Mouse (Mus musculus): ENCODE measurements at regions not wholly inside any gene's neighbourhood (a gene's known extent, or its start where the extent isn't known, plus 50 kb on each side); places are given as distances from the start of the nearest gene placed in this dataset.
A peak's percentile ranks its signal among the peaks of the same experiment; 100 is the strongest.

GRCm38 (mm10) chr13:111905213-111905701 is 96.5 kb upstream of the Map3k1 start:
- DNase-seq (ENCODE audit: low spot score): peak; percentile 75

- DNase-seq (ENCODE audit: low spot score): no peak
These were observed 102.3 kb upstream of the Map3k1 start for GRCm38 (mm10) chr13:111911071-111911470.

- DNase-seq (ENCODE audit: low spot score): no peak
These were observed 103.0 kb upstream of the Map3k1 start for GRCm38 (mm10) chr13:111911661-111912312.

GRCm38 (mm10) chr13:111914348-111914913 is 105.6 kb upstream of the Map3k1 start:
- no peak for DNase-seq (ENCODE audit: low spot score)

GRCm38 (mm10) chr13:111919417-111919816 is 110.6 kb upstream of the Map3k1 start:
- peak; percentile 28 for DNase-seq (ENCODE audit: low spot score)

- no peak for DNase-seq (ENCODE audit: low spot score)
These were observed 111.7 kb upstream of the Map3k1 start for GRCm38 (mm10) chr13:111920534-111920933.

- no peak for DNase-seq (ENCODE audit: low spot score)
These were observed 112.6 kb upstream of the Map3k1 start for GRCm38 (mm10) chr13:111921142-111922035.

GRCm38 (mm10) chr13:111925349-111925748 is 116.6 kb upstream of the Map3k1 start:
- DNase-seq (ENCODE audit: low spot score): no peak

- DNase-seq (ENCODE audit: low spot score): no peak
These were observed 118.0 kb upstream of the Map3k1 start for GRCm38 (mm10) chr13:111926801-111927200.

GRCm38 (mm10) chr13:111927489-111927888 is 118.7 kb upstream of the Map3k1 start:
- DNase-seq (ENCODE audit: low spot score): no peak

- no peak for DNase-seq (ENCODE audit: low spot score)
These were observed 120.1 kb upstream of the Map3k1 start for GRCm38 (mm10) chr13:111928636-111929544.

- no peak for DNase-seq (ENCODE audit: low spot score)
These were observed 121.1 kb upstream of the Map3k1 start for GRCm38 (mm10) chr13:111929908-111930307.

GRCm38 (mm10) chr13:111932464-111932863 is 123.7 kb upstream of the Map3k1 start:
- DNase-seq (ENCODE audit: low spot score): no peak

- DNase-seq (ENCODE audit: low spot score): peak; percentile 19
These were observed 124.9 kb upstream of the Map3k1 start for GRCm38 (mm10) chr13:111933526-111934240.

GRCm38 (mm10) chr13:111935721-111936080 is 126.9 kb upstream of the Map3k1 start:
- no peak for DNase-seq (ENCODE audit: low spot score)

GRCm38 (mm10) chr13:111936081-111936857 is 127.5 kb upstream of the Map3k1 start:
- peak; percentile 17 for DNase-seq (ENCODE audit: low spot score)

GRCm38 (mm10) chr13:111936983-111937382 is 128.2 kb upstream of the Map3k1 start:
- no peak for DNase-seq (ENCODE audit: low spot score)

GRCm38 (mm10) chr13:111938896-111939422 is 130.2 kb upstream of the Map3k1 start:
- no peak for DNase-seq (ENCODE audit: low spot score)

GRCm38 (mm10) chr13:111939534-111940115 is 130.8 kb upstream of the Map3k1 start:
- no peak for DNase-seq (ENCODE audit: low spot score)

GRCm38 (mm10) chr13:111940275-111940674 is 131.5 kb upstream of the Map3k1 start:
- no peak for DNase-seq (ENCODE audit: low spot score)

Measured in urinary bladder, postnatal 14 days (tissue).